Mouse (Mus musculus): ENCODE results near the gene Mrpl51. TPM values are rescaled to one million over a fixed set of nuclear protein-coding genes. Genes with fewer than 3 reads are reported as not detected.

The Mrpl51 gene
- polyA plus RNA-seq, 1 experiment from 2014 or later, result 226 TPM

GRCm38 (mm10) chr6:125215148-125215954, 23.8 kb downstream of the Mrpl51 start, which contains the start of gene Vamp1:
Vamp1 (plus strand) TSS chr6:125215551.
- WGBS (ENCODE audit: insufficient replicate concordance), result 1% methylated on average over 48 of the region's 48 CpGs
- Histone ChIP-seq H3K27me3 (ENCODE audit: control insufficient read depth, insufficient read depth, low read length) (0 out of 2 replicates have a peak, but pooled peaks cover 3% of the 10 kb centered on the region), H3K27ac (ENCODE audit: low read depth, low read length) (peak within 1 kb of the TSS; percentile 48; the same call in 1 of the 2 replicates), H3K9me3 (replicated peaks; ENCODE audit: control insufficient read depth, low read length) (no peaks in the 10 kb centered on the region), H3K4me2 (peak within 1 kb of the TSS; percentile 92), H3K36me3 (ENCODE audit: control insufficient read depth, insufficient read depth, low read length) (no peaks in the 10 kb centered on the region), H3K4me1 (ENCODE audit: control insufficient read depth, insufficient read depth, low read length) (peaks cover 3% of the 10 kb centered on the region; the same call in 1 of the 2 replicates), H3K4me3 (ENCODE audit: low read depth, low read length) (peak within 1 kb of the TSS; percentile 64), H3K9ac (ENCODE audit: low read depth, low read length) (peak within 1 kb of the TSS; percentile 79)
- peak; percentile 93 for ATAC-seq (replicated peaks; ENCODE audit: insufficient number of reproducible peaks, low FRiP score, low TSS enrichment)

GRCm38 (mm10) chr6:125216898-125217297, 25.3 kb downstream of the Mrpl51 start:
- Histone ChIP-seq H3K9ac (ENCODE audit: low read depth, low read length) (no peak overlapping the region), H3K27me3 (ENCODE audit: control insufficient read depth, insufficient read depth, low read length) (0 out of 2 replicates have a peak, but pooled peaks cover 3% of the 10 kb centered on the region), H3K36me3 (ENCODE audit: control insufficient read depth, insufficient read depth, low read length) (no peaks in the 10 kb centered on the region), H3K27ac (ENCODE audit: low read depth, low read length) (no peak overlapping the region), H3K9me3 (replicated peaks; ENCODE audit: control insufficient read depth, low read length) (no peaks in the 10 kb centered on the region), H3K4me2 (no peak overlapping the region), H3K4me1 (ENCODE audit: control insufficient read depth, insufficient read depth, low read length) (peaks cover 3% of the 10 kb centered on the region; the same call in 1 of the 2 replicates), H3K4me3 (ENCODE audit: low read depth, low read length) (no peak overlapping the region)
- 71% methylated on average over 2 of the region's 2 CpGs for WGBS (ENCODE audit: insufficient replicate concordance)
- no peak for ATAC-seq (replicated peaks; ENCODE audit: insufficient number of reproducible peaks, low FRiP score, low TSS enrichment)

- no peak for ATAC-seq (replicated peaks; ENCODE audit: insufficient number of reproducible peaks, low FRiP score, low TSS enrichment)
- Histone ChIP-seq H3K9me3 (replicated peaks; ENCODE audit: control insufficient read depth, low read length) (no peaks in the 10 kb centered on the region), H3K4me3 (ENCODE audit: low read depth, low read length) (no peak overlapping the region), H3K9ac (ENCODE audit: low read depth, low read length) (no peak overlapping the region), H3K4me2 (no peak overlapping the region), H3K27ac (ENCODE audit: low read depth, low read length) (no peak overlapping the region), H3K27me3 (ENCODE audit: control insufficient read depth, insufficient read depth, low read length) (0 out of 2 replicates have a peak, but pooled peaks cover 3% of the 10 kb centered on the region), H3K36me3 (ENCODE audit: control insufficient read depth, insufficient read depth, low read length) (no peaks in the 10 kb centered on the region), H3K4me1 (ENCODE audit: control insufficient read depth, insufficient read depth, low read length) (peaks cover 3% of the 10 kb centered on the region; the same call in 1 of the 2 replicates)
- 79% methylated on average over 11 of the region's 11 CpGs for WGBS (ENCODE audit: insufficient replicate concordance)
Observed at GRCm38 (mm10) chr6:125217899-125218298, 26.3 kb downstream of the Mrpl51 start.

- no peak for ATAC-seq (replicated peaks; ENCODE audit: insufficient number of reproducible peaks, low FRiP score, low TSS enrichment)
- Histone ChIP-seq H3K9ac (ENCODE audit: low read depth, low read length) (no peak overlapping the region), H3K4me2 (no peak overlapping the region), H3K9me3 (replicated peaks; ENCODE audit: control insufficient read depth, low read length) (no peaks in the 10 kb centered on the region), H3K27me3 (ENCODE audit: control insufficient read depth, insufficient read depth, low read length) (no peaks in the 10 kb centered on the region), H3K36me3 (ENCODE audit: control insufficient read depth, insufficient read depth, low read length) (0 out of 2 replicates have a peak, but pooled peaks cover 2% of the 10 kb centered on the region), H3K4me3 (ENCODE audit: low read depth, low read length) (no peak overlapping the region), H3K27ac (ENCODE audit: low read depth, low read length) (no peak overlapping the region), H3K4me1 (ENCODE audit: control insufficient read depth, insufficient read depth, low read length) (peaks cover 3% of the 10 kb centered on the region; the same call in 1 of the 2 replicates)
- 70% methylated on average over 4 of the region's 4 CpGs for WGBS (ENCODE audit: insufficient replicate concordance)
Observed at GRCm38 (mm10) chr6:125218963-125219362, 27.4 kb downstream of the Mrpl51 start.

- H3K27ac ChIP-seq (ENCODE audit: low read depth, low read length), result no peak overlapping the region
- peaks cover 2% of the 10 kb centered on the region; the same call in 1 of the 2 replicates for H3K36me3 ChIP-seq (ENCODE audit: control insufficient read depth, insufficient read depth, low read length)
- H3K27me3 ChIP-seq (ENCODE audit: control insufficient read depth, insufficient read depth, low read length), result no peaks in the 10 kb centered on the region
- no peak overlapping the region for H3K9ac ChIP-seq (ENCODE audit: low read depth, low read length)
- H3K4me1 ChIP-seq (ENCODE audit: control insufficient read depth, insufficient read depth, low read length), result no peaks in the 10 kb centered on the region; the same call in 1 of the 2 replicates
- no peak overlapping the region for H3K4me2 ChIP-seq
- ATAC-seq (replicated peaks; ENCODE audit: insufficient number of reproducible peaks, low FRiP score, low TSS enrichment), result no peak
- no peaks in the 10 kb centered on the region for H3K9me3 ChIP-seq (replicated peaks; ENCODE audit: control insufficient read depth, low read length)
- WGBS (ENCODE audit: insufficient replicate concordance), result 87% methylated on average over 20 of the region's 20 CpGs
- no peak overlapping the region for H3K4me3 ChIP-seq (ENCODE audit: low read depth, low read length)
Observed at GRCm38 (mm10) chr6:125221115-125221745, 29.6 kb downstream of the Mrpl51 start.

- Histone ChIP-seq H3K9ac (ENCODE audit: low read depth, low read length) (no peak overlapping the region), H3K9me3 (replicated peaks; ENCODE audit: control insufficient read depth, low read length) (no peaks in the 10 kb centered on the region), H3K27ac (ENCODE audit: low read depth, low read length) (no peak overlapping the region), H3K4me2 (no peak overlapping the region), H3K4me3 (ENCODE audit: low read depth, low read length) (no peak overlapping the region), H3K27me3 (ENCODE audit: control insufficient read depth, insufficient read depth, low read length) (no peaks in the 10 kb centered on the region), H3K36me3 (ENCODE audit: control insufficient read depth, insufficient read depth, low read length) (peaks cover 2% of the 10 kb centered on the region; the same call in 1 of the 2 replicates), H3K4me1 (ENCODE audit: control insufficient read depth, insufficient read depth, low read length) (no peaks in the 10 kb centered on the region)
- WGBS (ENCODE audit: insufficient replicate concordance), result 31% methylated on average over 2 of the region's 2 CpGs
- ATAC-seq (replicated peaks; ENCODE audit: insufficient number of reproducible peaks, low FRiP score, low TSS enrichment), result no peak
Observed at GRCm38 (mm10) chr6:125222146-125222545, 30.5 kb downstream of the Mrpl51 start.

GRCm38 (mm10) chr6:125222577-125222976, 31.0 kb downstream of the Mrpl51 start:
- no peak overlapping the region for H3K9ac ChIP-seq (ENCODE audit: low read depth, low read length)
- H3K27ac ChIP-seq (ENCODE audit: low read depth, low read length), result no peak overlapping the region
- 77% methylated on average over 3 of the region's 3 CpGs for WGBS (ENCODE audit: insufficient replicate concordance)
- ATAC-seq (replicated peaks; ENCODE audit: insufficient number of reproducible peaks, low FRiP score, low TSS enrichment), result no peak
- no peak overlapping the region for H3K4me3 ChIP-seq (ENCODE audit: low read depth, low read length)
- H3K36me3 ChIP-seq (ENCODE audit: control insufficient read depth, insufficient read depth, low read length), result peaks cover 2% of the 10 kb centered on the region; the same call in 1 of the 2 replicates
- no peak overlapping the region for H3K4me2 ChIP-seq
- no peaks in the 10 kb centered on the region for H3K9me3 ChIP-seq (replicated peaks; ENCODE audit: control insufficient read depth, low read length)
- H3K4me1 ChIP-seq (ENCODE audit: control insufficient read depth, insufficient read depth, low read length), result no peaks in the 10 kb centered on the region
- H3K27me3 ChIP-seq (ENCODE audit: control insufficient read depth, insufficient read depth, low read length), result no peaks in the 10 kb centered on the region

GRCm38 (mm10) chr6:125225518-125226115, 34.0 kb downstream of the Mrpl51 start:
- no peaks in the 10 kb centered on the region for H3K4me1 ChIP-seq (ENCODE audit: control insufficient read depth, insufficient read depth, low read length)
- peaks cover 2% of the 10 kb centered on the region; the same call in 1 of the 2 replicates for H3K36me3 ChIP-seq (ENCODE audit: control insufficient read depth, insufficient read depth, low read length)
- no peak overlapping the region for H3K9ac ChIP-seq (ENCODE audit: low read depth, low read length)
- H3K27ac ChIP-seq (ENCODE audit: low read depth, low read length), result no peak overlapping the region
- H3K9me3 ChIP-seq (replicated peaks; ENCODE audit: control insufficient read depth, low read length), result no peaks in the 10 kb centered on the region
- no peak for ATAC-seq (replicated peaks; ENCODE audit: insufficient number of reproducible peaks, low FRiP score, low TSS enrichment)
- 71% methylated on average over 5 of the region's 5 CpGs for WGBS (ENCODE audit: insufficient replicate concordance)
- no peak overlapping the region for H3K4me3 ChIP-seq (ENCODE audit: low read depth, low read length)
- no peaks in the 10 kb centered on the region for H3K27me3 ChIP-seq (ENCODE audit: control insufficient read depth, insufficient read depth, low read length)
- no peak overlapping the region for H3K4me2 ChIP-seq

Data from heart, embryonic 11.5 days (tissue).